Mouse (Mus musculus): ENCODE results near the gene Arhgef33.
"Not testable (repeated sequence)": the region's sequence is repeated elsewhere in the genome, so short reads cannot be mapped to it uniquely, and the experiment has no call there.

Gene Arhgef33
- long read RNA-seq, experiment 1 = 0 reads
- long read RNA-seq, experiment 2, partial matches to known transcripts = 0 of 1 reads
- long read RNA-seq, experiment 2, other reads (novel, unspliced or antisense) = 1 of 1 reads

GRCm38 (mm10) chr17:80307251-80307650 is at the start of gene Arhgef33:
Gene Arhgef33, plus strand, starts transcription at chr17:80307407.
- intact Hi-C loops (cut with DNase I) = no loop called here

- intact Hi-C loops (cut with DNase I) = no loop called here
These were observed 40.1 kb upstream of the Arhgef33 start for GRCm38 (mm10) chr17:80267065-80267464.

- intact Hi-C loops (cut with DNase I) = no loop called here
These were observed 39.1 kb upstream of the Arhgef33 start for GRCm38 (mm10) chr17:80268151-80268550.

GRCm38 (mm10) chr17:80270622-80271021 is 36.6 kb upstream of the Arhgef33 start:
- intact Hi-C loops (cut with DNase I) = not testable (repeated sequence)

- intact Hi-C loops (cut with DNase I) = no loop called here
These were observed 29.0 kb upstream of the Arhgef33 start for GRCm38 (mm10) chr17:80278255-80278654.

GRCm38 (mm10) chr17:80279340-80280070 is 27.7 kb upstream of the Arhgef33 start:
- intact Hi-C loops (cut with DNase I) = loop anchor here (5.0 kb wide), 1 partner anchor 283 kb away; no protein-coding TSS in a partner anchor

GRCm38 (mm10) chr17:80284446-80284845 is 22.8 kb upstream of the Arhgef33 start:
- intact Hi-C loops (cut with DNase I) = loop anchor here (5.0 kb wide), 1 partner anchor 278 kb away; no protein-coding TSS in a partner anchor

GRCm38 (mm10) chr17:80288012-80288411 is 19.2 kb upstream of the Arhgef33 start:
- intact Hi-C loops (cut with DNase I) = no loop called here

- intact Hi-C loops (cut with DNase I) = no loop called here
These were observed 17.7 kb upstream of the Arhgef33 start for GRCm38 (mm10) chr17:80289280-80290073.

- intact Hi-C loops (cut with DNase I) = no loop called here
These were observed 17.0 kb upstream of the Arhgef33 start, which contains the start of the genes Morn2 and Dhx57 for GRCm38 (mm10) chr17:80290074-80290657. Gene Morn2, plus strand, starts transcription at chr17:80290203. Gene Dhx57, minus strand, starts transcription at chr17:80290476.

- intact Hi-C loops (cut with DNase I) = no loop called here
These were observed 16.1 kb upstream of the Arhgef33 start for GRCm38 (mm10) chr17:80291148-80291547.

- intact Hi-C loops (cut with DNase I) = no loop called here
These were observed 11.9 kb upstream of the Arhgef33 start for GRCm38 (mm10) chr17:80295258-80295657.

GRCm38 (mm10) chr17:80298844-80299243 is 8.4 kb upstream of the Arhgef33 start:
- intact Hi-C loops (cut with DNase I) = no loop called here

GRCm38 (mm10) chr17:80311761-80312160 is 4.6 kb downstream of the Arhgef33 start:
- intact Hi-C loops (cut with DNase I) = no loop called here

- intact Hi-C loops (cut with DNase I) = no loop called here
These were observed 5.2 kb downstream of the Arhgef33 start for GRCm38 (mm10) chr17:80312405-80312804.

- intact Hi-C loops (cut with DNase I) = no loop called here
These were observed 15.0 kb downstream of the Arhgef33 start for GRCm38 (mm10) chr17:80322228-80322627.

- intact Hi-C loops (cut with DNase I) = no loop called here
These were observed 15.8 kb downstream of the Arhgef33 start for GRCm38 (mm10) chr17:80323015-80323414.

GRCm38 (mm10) chr17:80323658-80324057 is 16.5 kb downstream of the Arhgef33 start:
- intact Hi-C loops (cut with DNase I) = no loop called here

GRCm38 (mm10) chr17:80324521-80324920 is 17.3 kb downstream of the Arhgef33 start:
- intact Hi-C loops (cut with DNase I) = no loop called here

GRCm38 (mm10) chr17:80325456-80325855 is 18.2 kb downstream of the Arhgef33 start:
- intact Hi-C loops (cut with DNase I) = no loop called here

- intact Hi-C loops (cut with DNase I) = no loop called here
These were observed 19.2 kb downstream of the Arhgef33 start for GRCm38 (mm10) chr17:80326431-80326830.

Measured in adrenal gland (tissue).